Mouse (Mus musculus): ENCODE results near the gene B4galnt4. TPM values are rescaled to one million over a fixed set of nuclear protein-coding genes. Genes with fewer than 3 reads are reported as not detected.
A peak's percentile ranks its signal among the peaks of the same experiment; 100 is the strongest.

B4galnt4 gene
- total RNA-seq, 1 experiment from 2014 or later, result 4.1 TPM

- no peak for ATAC-seq (replicated peaks in 1 of 2; ENCODE audit: insufficient read depth in 1 of 2, low FRiP score in 2 of 2, low TSS enrichment in 1 of 2, low read depth in 1 of 2, poor library complexity in 2 of 2, severe bottlenecking in 2 of 2)
These were observed 21.4 kb upstream of the B4galnt4 start for GRCm38 (mm10) chr7:141039386-141040107.

DNA sequence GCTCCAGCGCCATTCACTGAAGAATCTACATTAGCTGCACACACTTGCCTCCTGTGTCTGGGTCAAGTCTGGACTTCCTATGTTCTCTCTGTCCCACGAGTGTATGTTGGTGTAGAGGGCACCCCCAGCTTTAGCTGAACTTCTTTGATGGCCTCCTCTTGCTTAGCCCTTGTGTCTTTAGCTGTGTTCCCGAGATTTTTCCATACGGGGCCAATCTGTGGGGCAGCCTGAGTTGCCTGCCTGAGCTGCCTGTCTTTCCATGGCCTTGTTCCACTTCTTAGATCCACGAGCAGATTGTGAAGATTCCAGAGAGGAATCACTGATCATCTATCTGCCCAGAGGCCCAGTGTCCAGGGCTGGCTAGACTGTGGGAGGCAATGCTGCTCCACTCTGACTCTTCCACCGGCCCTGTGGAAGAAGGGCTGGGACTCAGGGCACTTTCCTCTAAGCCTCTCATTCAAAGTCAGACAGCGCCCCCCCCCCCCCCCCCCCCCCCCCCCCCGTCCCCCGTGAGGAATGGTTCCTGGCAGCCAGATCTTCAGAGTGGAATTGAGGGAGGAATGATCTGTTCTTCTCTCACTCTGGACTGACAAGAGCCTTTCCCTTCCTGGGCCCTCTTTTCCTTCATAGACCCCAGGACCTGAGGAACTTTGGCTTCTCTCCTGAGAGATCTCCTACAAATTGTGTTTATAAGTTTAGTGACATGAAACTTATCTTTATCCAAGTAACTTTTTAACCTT is 19.9 kb upstream of the B4galnt4 start:
- no peak for ATAC-seq (replicated peaks in 1 of 2; ENCODE audit: insufficient read depth in 1 of 2, low FRiP score in 2 of 2, low TSS enrichment in 1 of 2, low read depth in 1 of 2, poor library complexity in 2 of 2, severe bottlenecking in 2 of 2)

DNA sequence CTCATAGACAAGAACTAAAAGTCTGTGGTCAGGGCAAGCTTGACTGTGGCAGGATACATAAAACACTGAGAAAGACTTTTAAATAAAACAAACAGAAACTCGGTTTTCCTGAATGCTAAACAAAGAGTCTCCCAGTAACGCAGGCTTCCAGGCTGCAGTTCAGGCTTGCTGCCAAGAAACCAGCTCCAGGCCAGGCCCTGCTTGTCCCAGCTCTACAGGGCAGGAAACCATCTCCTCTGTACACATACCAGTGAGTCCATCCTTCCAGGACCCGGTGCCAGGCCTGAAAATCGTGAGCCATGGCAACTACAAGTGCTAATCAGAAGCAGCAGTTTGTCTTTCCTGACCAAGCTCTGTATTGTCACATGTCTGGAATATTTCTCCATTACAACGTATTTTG is 19.2 kb upstream of the B4galnt4 start:
- 0 out of 4 replicates have a peak, but pooled peaks of 1 of the 2 experiments have one; percentile 26 for ATAC-seq (replicated peaks in 1 of 2; ENCODE audit: insufficient read depth in 1 of 2, low FRiP score in 2 of 2, low TSS enrichment in 1 of 2, low read depth in 1 of 2, poor library complexity in 2 of 2, severe bottlenecking in 2 of 2)

- ATAC-seq (replicated peaks in 1 of 2; ENCODE audit: insufficient read depth in 1 of 2, low FRiP score in 2 of 2, low TSS enrichment in 1 of 2, low read depth in 1 of 2, poor library complexity in 2 of 2, severe bottlenecking in 2 of 2), result peak in 1 of 2 experiments; percentile 15; a peak in 1 of 4 replicates
These were observed 18.4 kb upstream of the B4galnt4 start for GRCm38 (mm10) chr7:141042539-141042938.

GRCm38 (mm10) chr7:141046931-141047580 is 13.8 kb upstream of the B4galnt4 start:
- ATAC-seq (replicated peaks in 1 of 2; ENCODE audit: insufficient read depth in 1 of 2, low FRiP score in 2 of 2, low TSS enrichment in 1 of 2, low read depth in 1 of 2, poor library complexity in 2 of 2, severe bottlenecking in 2 of 2), result peak; percentile 25 to 51

DNA sequence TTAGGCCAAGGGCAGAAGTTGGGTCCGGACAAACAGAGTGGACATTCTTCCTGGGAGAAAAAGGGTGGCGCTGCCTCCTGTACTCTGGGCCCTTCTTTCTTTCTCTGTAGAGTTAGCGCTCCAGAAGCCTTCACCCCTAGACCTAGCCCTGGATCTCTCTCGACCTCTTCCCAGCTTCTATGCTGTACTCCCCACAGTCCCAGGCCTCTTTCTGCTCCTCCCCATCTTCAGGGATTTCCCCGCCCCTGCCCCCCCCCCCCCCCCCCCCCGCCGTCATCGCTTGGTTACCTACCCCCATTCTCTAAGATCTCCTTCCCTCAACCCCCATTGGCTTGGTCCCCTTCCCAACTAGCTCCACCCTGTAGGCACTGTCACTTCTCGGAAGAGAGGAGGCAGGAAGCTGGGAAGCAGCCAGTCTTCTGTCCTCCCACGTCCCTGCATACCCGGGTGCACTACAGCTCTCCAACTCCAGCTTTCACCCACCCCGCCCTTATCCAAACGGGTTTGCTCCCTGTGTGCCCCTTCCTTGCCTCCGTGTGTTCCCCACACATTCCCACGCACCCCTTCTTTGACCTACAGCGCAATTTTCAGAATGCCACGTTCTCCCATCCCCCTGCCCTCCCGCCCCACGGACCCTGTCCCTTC is 13.2 kb upstream of the B4galnt4 start:
- no peak for ATAC-seq (replicated peaks in 1 of 2; ENCODE audit: insufficient read depth in 1 of 2, low FRiP score in 2 of 2, low TSS enrichment in 1 of 2, low read depth in 1 of 2, poor library complexity in 2 of 2, severe bottlenecking in 2 of 2)

GRCm38 (mm10) chr7:141048226-141049218 is 12.4 kb upstream of the B4galnt4 start:
- ATAC-seq (replicated peaks in 1 of 2; ENCODE audit: insufficient read depth in 1 of 2, low FRiP score in 2 of 2, low TSS enrichment in 1 of 2, low read depth in 1 of 2, poor library complexity in 2 of 2, severe bottlenecking in 2 of 2), result peak; percentile 82 to 89

DNA sequence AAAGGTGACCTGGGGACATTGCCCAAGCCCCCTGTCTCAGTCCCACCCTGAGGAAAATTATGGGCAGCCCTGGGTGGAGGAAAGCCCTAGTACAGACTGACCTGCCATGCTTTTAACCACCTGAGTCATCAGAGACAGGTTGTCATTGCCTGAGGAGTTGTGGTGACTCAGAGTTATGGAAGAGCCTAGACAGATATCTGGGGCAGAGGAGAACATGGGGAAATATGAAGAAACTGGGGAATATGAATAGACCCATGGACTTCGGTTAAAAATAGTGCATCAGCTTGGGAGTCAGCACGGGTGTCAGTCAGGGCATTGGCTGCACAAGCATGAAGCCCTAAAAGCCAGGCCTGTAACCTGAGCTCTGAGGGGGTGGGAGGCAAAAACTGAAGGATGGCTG is 11.6 kb upstream of the B4galnt4 start:
- ATAC-seq (replicated peaks in 1 of 2; ENCODE audit: insufficient read depth in 1 of 2, low FRiP score in 2 of 2, low TSS enrichment in 1 of 2, low read depth in 1 of 2, poor library complexity in 2 of 2, severe bottlenecking in 2 of 2), result no peak

- ATAC-seq (replicated peaks in 1 of 2; ENCODE audit: insufficient read depth in 1 of 2, low FRiP score in 2 of 2, low TSS enrichment in 1 of 2, low read depth in 1 of 2, poor library complexity in 2 of 2, severe bottlenecking in 2 of 2), result no peak
These were observed 9.7 kb upstream of the B4galnt4 start for GRCm38 (mm10) chr7:141051060-141051685.

DNA sequence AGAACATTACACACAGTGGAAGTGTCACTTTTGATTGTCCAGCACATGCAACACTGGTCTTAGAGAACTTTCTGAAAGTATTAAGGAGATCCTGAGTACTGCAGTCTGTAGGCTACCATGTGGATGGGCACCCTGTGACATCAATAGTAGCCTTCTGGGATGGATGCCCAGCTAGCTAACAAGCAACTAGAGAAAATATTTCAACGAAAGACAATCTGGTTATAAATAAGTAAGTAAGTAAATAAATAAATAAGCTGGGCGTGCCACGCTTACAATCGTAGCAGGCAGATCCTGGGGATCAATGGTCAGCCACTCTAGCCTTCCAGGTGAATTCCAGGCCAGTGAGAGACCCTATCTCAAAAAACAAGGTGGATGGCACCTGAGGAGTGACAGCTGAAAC is 8.9 kb upstream of the B4galnt4 start:
- ATAC-seq (replicated peaks in 1 of 2; ENCODE audit: insufficient read depth in 1 of 2, low FRiP score in 2 of 2, low TSS enrichment in 1 of 2, low read depth in 1 of 2, poor library complexity in 2 of 2, severe bottlenecking in 2 of 2), result no peak

DNA sequence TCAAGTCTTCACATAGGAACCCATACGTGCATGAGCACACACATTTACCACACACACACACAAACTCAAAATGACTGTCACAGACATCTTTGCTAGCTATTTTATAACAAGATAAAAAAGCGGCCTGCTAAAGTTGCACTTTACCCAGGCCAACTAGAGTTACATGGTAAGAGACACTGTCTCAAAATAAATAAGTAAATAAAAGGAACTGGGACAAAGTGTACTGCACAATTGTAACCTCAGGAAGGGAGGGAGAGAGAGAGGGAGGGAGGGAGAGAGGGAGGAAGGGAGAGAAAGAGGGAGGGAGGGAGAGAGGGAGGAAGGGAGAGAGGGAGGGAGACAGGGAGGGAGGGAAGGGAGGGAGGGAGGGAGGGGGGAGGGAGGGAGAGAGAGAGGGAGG is 8.5 kb upstream of the B4galnt4 start:
- no peak for ATAC-seq (replicated peaks in 1 of 2; ENCODE audit: insufficient read depth in 1 of 2, low FRiP score in 2 of 2, low TSS enrichment in 1 of 2, low read depth in 1 of 2, poor library complexity in 2 of 2, severe bottlenecking in 2 of 2)

GRCm38 (mm10) chr7:141055785-141056184 is 5.1 kb upstream of the B4galnt4 start:
- ATAC-seq (replicated peaks in 1 of 2; ENCODE audit: insufficient read depth in 1 of 2, low FRiP score in 2 of 2, low TSS enrichment in 1 of 2, low read depth in 1 of 2, poor library complexity in 2 of 2, severe bottlenecking in 2 of 2), result no peak

DNA sequence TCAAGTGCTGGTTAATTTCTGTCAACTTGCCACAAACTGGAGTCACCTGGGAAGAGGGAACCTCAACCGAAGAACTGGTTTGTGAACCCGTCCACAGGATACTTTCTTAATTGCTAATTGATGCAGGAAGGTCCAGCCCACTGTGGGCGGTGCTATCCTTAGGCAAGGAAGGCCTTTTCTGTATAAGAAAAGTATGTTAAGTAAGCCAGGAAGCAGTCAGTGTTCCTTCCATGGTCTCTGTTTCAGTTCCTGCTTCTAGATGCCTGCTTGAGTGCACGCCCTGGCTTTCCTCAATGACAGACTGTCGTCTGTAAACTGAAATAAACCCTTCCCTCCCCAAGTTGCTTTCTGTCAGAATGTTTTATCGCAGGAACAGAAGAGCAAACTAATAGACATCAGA is 3.9 kb upstream of the B4galnt4 start:
- no peak for ATAC-seq (replicated peaks in 1 of 2; ENCODE audit: insufficient read depth in 1 of 2, low FRiP score in 2 of 2, low TSS enrichment in 1 of 2, low read depth in 1 of 2, poor library complexity in 2 of 2, severe bottlenecking in 2 of 2)

GRCm38 (mm10) chr7:141057541-141057940 is 3.4 kb upstream of the B4galnt4 start:
- ATAC-seq (replicated peaks in 1 of 2; ENCODE audit: insufficient read depth in 1 of 2, low FRiP score in 2 of 2, low TSS enrichment in 1 of 2, low read depth in 1 of 2, poor library complexity in 2 of 2, severe bottlenecking in 2 of 2), result no peak

- no peak for ATAC-seq (replicated peaks in 1 of 2; ENCODE audit: insufficient read depth in 1 of 2, low FRiP score in 2 of 2, low TSS enrichment in 1 of 2, low read depth in 1 of 2, poor library complexity in 2 of 2, severe bottlenecking in 2 of 2)
These were observed 2.1 kb upstream of the B4galnt4 start for GRCm38 (mm10) chr7:141058601-141059341.

- no peak for ATAC-seq (replicated peaks in 1 of 2; ENCODE audit: insufficient read depth in 1 of 2, low FRiP score in 2 of 2, low TSS enrichment in 1 of 2, low read depth in 1 of 2, poor library complexity in 2 of 2, severe bottlenecking in 2 of 2)
These were observed 975 bp upstream of the B4galnt4 start for GRCm38 (mm10) chr7:141059929-141060328.
